Mouse (Mus musculus) gastrocnemius, postnatal 4 days (tissue): ENCODE data around the gene Eri3. TPM values are rescaled to one million over a fixed set of nuclear protein-coding genes. Genes with fewer than 3 reads are reported as not detected.

Experiments used
- DNase-seq, 2 experiments: peaks; one replicate each; pipeline ENCODE4 v3.0.0; 2021 to 2022; ENCODE audit warnings: low spot score in 2 of 2, mixed read lengths in 2 of 2
- microRNA-seq: library from miRNA; unstranded; fragments of <30 nt; microRNA quantifications from one replicate; pipeline ENCODE4 v1.2.0, GENCODE M21; 2021
- total RNA-seq, 2 experiments: library from RNA; stranded (reverse); gene quantifications; 2 replicates each; pipeline ENCODE4 v1.2.3; 2021

The Eri3 gene
- total RNA-seq, 2 experiments from 2014 or later: 98.8 to 101 TPM

DNA sequence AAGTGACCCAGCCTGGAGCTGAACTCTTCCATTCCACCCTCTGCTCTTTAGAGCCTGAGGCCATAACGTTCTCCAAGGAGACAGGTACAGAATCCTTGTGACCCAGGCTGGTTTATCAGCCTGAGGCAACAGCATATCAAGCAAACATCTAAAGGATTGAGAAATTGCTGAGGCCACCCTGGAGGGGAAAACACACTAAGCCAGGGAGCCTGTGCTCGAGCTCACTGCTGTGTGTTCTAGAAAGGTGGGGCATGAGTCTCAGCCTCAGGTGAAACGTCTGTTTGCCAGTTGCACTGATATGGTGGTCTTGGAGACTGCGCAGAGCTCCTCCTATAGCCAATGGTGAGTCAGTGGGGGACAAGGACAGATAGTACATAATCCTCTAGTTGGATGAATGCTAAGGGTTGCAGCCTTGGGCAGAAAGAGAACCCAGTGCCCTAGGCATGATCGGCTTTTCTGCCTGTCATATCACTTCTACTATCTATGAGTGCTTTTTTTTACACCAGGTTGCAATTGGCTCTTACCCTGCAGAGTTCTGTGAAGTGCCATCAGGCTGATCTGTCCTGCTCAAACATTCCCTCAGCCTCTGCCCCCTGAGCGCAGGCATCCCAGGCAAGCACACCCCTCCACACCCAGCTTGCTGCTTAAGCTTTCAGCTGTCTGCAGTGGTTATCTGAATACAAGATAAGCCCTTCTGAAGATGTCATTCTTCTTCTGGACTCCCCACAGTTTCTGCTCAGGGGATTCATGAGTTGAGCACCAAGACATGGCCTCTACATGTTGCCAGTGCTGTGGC, 163.3 kb downstream of the Eri3 start:
- no peak for DNase-seq

Small RNA genes lying within 50 kb of the gene (microRNA-seq; reads per million reads assigned to microRNA genes)
- not detected for gene Gm25559

Other genes with a start within 250 kb of the Eri3 start
- gene Rnf220, start 53.3 kb upstream of the Eri3 start, total RNA-seq: 10 to 100 TPM; 65.9 to 69.9 TPM
- 10 to 100 TPM; 25.7 to 29.5 TPM for gene Dmap1, start 131.9 kb downstream of the Eri3 start, total RNA-seq
- gene Gm12845, start 174.0 kb downstream of the Eri3 start, total RNA-seq: not detected
- not detected for gene Klf17, start 215.3 kb downstream of the Eri3 start, total RNA-seq